Mouse (Mus musculus) forebrain, embryonic 12.5 days (tissue): ENCODE measurements around the gene Lrig2. TPM values are rescaled to one million over a fixed set of nuclear protein-coding genes. Genes with fewer than 3 reads are reported as not detected.

ENCODE experiments used
- ATAC-seq: fragments of 200-750 bp; cut with Nextera tagmentation; 2 replicates; pipeline ENCODE4 v1.8.0; 2017; ENCODE audit warnings: moderate TSS enrichment; ENCODE audit not compliant: low FRiP score
- H3K27ac ChIP-seq: fragments of 300-500 bp; sonication (generic); 2 replicates; pipeline ENCODE4 v1.5.1; 2016; ENCODE audit warnings: mild to moderate bottlenecking
- H3K27me3 ChIP-seq: fragments of 300-500 bp; sonication (generic); 2 replicates; pipeline ENCODE4 v1.6.1; 2016; ENCODE audit warnings: mild to moderate bottlenecking
- H3K36me3 ChIP-seq: fragments of 300-500 bp; sonication (generic); replicated peaks from 2 replicates; pipeline ENCODE4 v1.6.1; 2016; ENCODE audit warnings: mild to moderate bottlenecking
- H3K4me1 ChIP-seq: fragments of 300-500 bp; sonication (generic); 2 replicates; pipeline ENCODE4 v1.6.1; 2016
- H3K4me2 ChIP-seq: fragments of 300-500 bp; sonication (generic); 2 replicates; pipeline ENCODE4 v1.6.1; 2016; ENCODE audit warnings: mild to moderate bottlenecking, moderate library complexity
- H3K4me3 ChIP-seq: fragments of 300-500 bp; sonication (generic); replicated peaks from 2 replicates; pipeline ENCODE4 v1.5.1; 2016; ENCODE audit warnings: mild to moderate bottlenecking
- H3K9ac ChIP-seq: fragments of 300-500 bp; sonication (generic); 2 replicates; pipeline ENCODE4 v1.6.1; 2016; ENCODE audit warnings: mild to moderate bottlenecking
- H3K9me3 ChIP-seq: fragments of 300-500 bp; sonication (generic); 2 replicates; pipeline ENCODE4 v1.6.1; 2016
- WGBS: fragments of 180-500 bp; shearing (Covaris S2); methylation state at CpG from one replicate; pipeline ENCODE4 v1.1.7; 2016; 5-methylcytosine and 5-hydroxymethylcytosine counted together
- polyA plus RNA-seq: library from polyadenylated mRNA; unstranded; fragments of >200 nt; fragmentation: Nextera tagmentation; extraction: Ambion mirVana; gene quantifications from 2 replicates; pipeline ENCODE4 v1.2.1, GENCODE M21; 2016

Gene Lrig2
- polyA plus RNA-seq, 1 experiment from 2014 or later: 31.1 TPM

GRCm38 (mm10) chr3:104480946-104481719 is 30.6 kb downstream of the Lrig2 start:
- Histone ChIP-seq H3K27me3 (no peaks in the 10 kb centered on the region), H3K9ac (no peak overlapping the region), H3K4me1 (no peaks in the 10 kb centered on the region), H3K4me3 (no peak overlapping the region), H3K9me3 (no peaks in the 10 kb centered on the region), H3K36me3 (peaks cover 45% of the 10 kb centered on the region), H3K27ac (no peak overlapping the region), H3K4me2 (no peak overlapping the region)
- no peak for ATAC-seq
- 82% methylated on average over 1 of the region's 1 CpGs for WGBS

- no peak for ATAC-seq
- Histone ChIP-seq H3K9me3 (no peaks in the 10 kb centered on the region), H3K27ac (no peak overlapping the region), H3K4me1 (no peaks in the 10 kb centered on the region), H3K9ac (no peak overlapping the region), H3K4me3 (no peak overlapping the region), H3K4me2 (no peak overlapping the region), H3K36me3 (peaks cover 43% of the 10 kb centered on the region), H3K27me3 (no peaks in the 10 kb centered on the region)
- WGBS: 95% methylated on average over 1 of the region's 1 CpGs
Observed at GRCm38 (mm10) chr3:104478056-104478455, 33.7 kb downstream of the Lrig2 start.

DNA sequence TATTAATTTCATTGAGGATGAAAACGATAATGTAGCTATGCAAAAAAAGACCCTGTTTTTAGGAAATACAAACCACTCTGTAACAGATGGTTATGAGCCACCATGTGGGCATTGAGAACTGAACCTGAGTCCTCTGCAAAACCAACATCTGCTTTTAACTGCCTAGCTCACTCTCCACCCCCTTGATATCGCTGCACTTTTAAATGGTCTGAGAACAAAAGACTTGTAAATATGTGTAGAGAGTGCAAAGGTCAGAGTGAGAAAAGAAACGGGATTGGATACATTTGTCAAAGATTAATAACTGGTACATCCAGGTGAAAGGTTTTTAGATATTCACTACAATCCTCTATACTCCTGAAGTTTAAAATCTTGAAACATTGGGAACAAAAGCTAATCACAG is 42.3 kb downstream of the Lrig2 start:
- Histone ChIP-seq H3K4me2 (no peak overlapping the region), H3K4me1 (no peaks in the 10 kb centered on the region), H3K27me3 (no peaks in the 10 kb centered on the region), H3K36me3 (peaks cover 31% of the 10 kb centered on the region), H3K9ac (no peak overlapping the region), H3K4me3 (no peak overlapping the region), H3K9me3 (no peaks in the 10 kb centered on the region), H3K27ac (no peak overlapping the region)
- ATAC-seq: no peak
- 71% methylated on average over 3 of the region's 3 CpGs for WGBS

DNA sequence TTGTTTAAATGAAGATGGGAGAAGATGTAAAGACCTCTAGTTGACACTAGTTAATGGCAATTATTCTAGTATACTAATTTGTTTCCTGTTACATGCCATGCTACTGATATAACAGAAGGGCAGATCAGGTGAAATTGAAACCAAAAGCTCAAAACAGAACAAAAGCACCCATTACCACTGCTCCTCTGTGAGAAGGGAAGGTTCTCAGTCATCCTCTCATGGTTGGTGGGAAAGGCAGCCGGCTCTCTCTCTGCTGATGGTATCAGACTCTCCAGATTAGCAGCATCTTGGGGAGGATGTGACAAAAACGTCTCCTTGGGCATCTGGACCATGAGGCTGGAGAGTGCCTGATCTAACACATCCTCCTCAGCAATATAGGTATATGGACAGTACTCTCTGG is 50.5 kb downstream of the Lrig2 start:
- Histone ChIP-seq H3K36me3 (peaks cover 84% of the 10 kb centered on the region), H3K4me1 (no peaks in the 10 kb centered on the region), H3K9me3 (no peaks in the 10 kb centered on the region), H3K27ac (no peak overlapping the region), H3K4me2 (no peak overlapping the region), H3K27me3 (no peaks in the 10 kb centered on the region), H3K4me3 (no peak overlapping the region), H3K9ac (no peak overlapping the region)
- no peak for ATAC-seq
- WGBS: 79% methylated on average over 2 of the region's 2 CpGs

DNA sequence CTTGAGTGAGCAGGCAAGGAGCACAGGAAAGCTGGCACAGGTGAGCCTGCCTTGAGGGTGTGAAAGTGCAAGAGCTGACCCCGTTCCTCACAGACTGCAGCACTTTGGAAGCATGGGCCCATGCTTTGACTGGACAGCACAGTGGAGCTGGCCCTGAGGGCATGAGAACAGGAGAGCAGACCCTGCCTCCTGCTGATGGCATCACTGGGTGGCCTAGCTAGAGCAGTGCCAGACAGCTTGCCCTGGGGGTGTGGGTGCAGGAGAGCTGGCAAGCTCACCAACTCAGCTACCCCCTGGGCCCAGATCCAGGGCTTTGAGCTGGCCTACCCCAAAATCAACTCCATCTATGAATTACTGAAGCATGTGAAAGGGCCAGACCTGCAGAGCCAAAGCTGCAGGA is 53.1 kb downstream of the Lrig2 start:
- WGBS: 91% methylated on average over 1 of the region's 1 CpGs
- peaks cover 76% of the 10 kb centered on the region for H3K36me3 ChIP-seq

GRCm38 (mm10) chr3:104455506-104456275 is 56.0 kb downstream of the Lrig2 start:
- H3K4me2 ChIP-seq: no peak overlapping the region
- H3K9me3 ChIP-seq: no peaks in the 10 kb centered on the region
- peaks cover 54% of the 10 kb centered on the region for H3K36me3 ChIP-seq
- no peak for ATAC-seq
- no peak overlapping the region for H3K4me3 ChIP-seq
- H3K27me3 ChIP-seq: no peaks in the 10 kb centered on the region
- no peak overlapping the region for H3K9ac ChIP-seq
- H3K4me1 ChIP-seq: no peaks in the 10 kb centered on the region
- H3K27ac ChIP-seq: no peak overlapping the region
- 72% methylated on average over 10 of the region's 10 CpGs for WGBS

More for the DNA sequence above, 53.1 kb downstream of the Lrig2 start:
- Histone ChIP-seq H3K9me3 (no peaks in the 10 kb centered on the region), H3K4me1 (no peaks in the 10 kb centered on the region), H3K27me3 (no peaks in the 10 kb centered on the region), H3K27ac (no peak overlapping the region), H3K4me2 (no peak overlapping the region), H3K4me3 (no peak overlapping the region), H3K9ac (no peak overlapping the region)
- ATAC-seq: no peak

DNA sequence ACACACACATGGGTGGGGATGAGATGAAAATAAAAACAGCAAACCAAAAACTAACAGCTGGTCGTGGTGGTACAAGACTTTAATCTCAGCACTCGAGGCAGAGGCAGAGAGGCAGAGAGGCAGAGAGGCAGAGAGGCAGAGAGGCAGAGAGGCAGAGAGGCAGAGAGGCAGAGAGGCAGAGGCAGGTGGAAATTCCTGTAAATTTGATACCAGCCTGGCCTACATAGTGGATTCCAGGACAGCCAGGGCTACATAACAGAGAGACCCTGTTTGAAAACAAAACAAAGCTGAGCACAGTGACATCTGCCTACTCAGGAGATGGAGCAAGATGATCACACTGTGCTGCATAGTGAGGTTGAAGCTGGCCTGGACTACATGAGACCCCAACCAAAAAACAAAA is 64.5 kb downstream of the Lrig2 start:
- Histone ChIP-seq H3K9ac (no peak overlapping the region), H3K4me1 (0 out of 2 replicates have a peak, but pooled peaks cover 2% of the 10 kb centered on the region), H3K4me2 (no peak overlapping the region), H3K9me3 (no peaks in the 10 kb centered on the region), H3K36me3 (no peaks in the 10 kb centered on the region), H3K4me3 (no peak overlapping the region), H3K27ac (no peak overlapping the region), H3K27me3 (no peaks in the 10 kb centered on the region)
- no peak for ATAC-seq
- WGBS: 77% methylated on average over 2 of the region's 2 CpGs

DNA sequence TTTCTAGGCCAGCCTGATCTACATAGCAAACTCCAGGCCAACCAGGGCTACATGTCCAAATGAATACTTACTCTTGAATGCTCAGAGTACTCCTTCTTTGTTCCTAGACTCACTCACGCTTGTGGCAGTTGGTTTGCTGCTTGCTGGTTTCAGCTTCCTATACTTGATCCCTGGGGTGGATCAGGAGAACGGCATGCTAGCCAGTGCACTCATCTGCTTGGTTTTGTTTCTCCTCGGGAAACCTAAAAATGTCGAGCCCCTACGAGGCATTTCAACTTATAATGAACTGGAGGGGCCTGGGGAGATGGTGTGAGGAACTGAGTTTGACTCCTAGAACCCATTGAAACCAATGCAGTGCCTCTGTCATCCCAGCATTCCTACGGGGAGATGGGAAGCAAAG is 65.0 kb downstream of the Lrig2 start:
- Histone ChIP-seq H3K9ac (no peak overlapping the region), H3K9me3 (no peaks in the 10 kb centered on the region), H3K4me2 (no peak overlapping the region), H3K27me3 (no peaks in the 10 kb centered on the region), H3K36me3 (no peaks in the 10 kb centered on the region), H3K4me3 (no peak overlapping the region), H3K4me1 (peaks cover 6% of the 10 kb centered on the region), H3K27ac (no peak overlapping the region)
- 86% methylated on average over 6 of the region's 6 CpGs for WGBS
- ATAC-seq: no peak

GRCm38 (mm10) chr3:104445576-104445975 is 66.1 kb downstream of the Lrig2 start:
- Histone ChIP-seq H3K9ac (no peak overlapping the region), H3K27ac (no peak overlapping the region), H3K36me3 (no peaks in the 10 kb centered on the region), H3K4me2 (no peak overlapping the region), H3K9me3 (no peaks in the 10 kb centered on the region), H3K27me3 (no peaks in the 10 kb centered on the region), H3K4me1 (peaks cover 8% of the 10 kb centered on the region), H3K4me3 (no peak overlapping the region)
- ATAC-seq: no peak
- 70% methylated on average over 6 of the region's 6 CpGs for WGBS

DNA sequence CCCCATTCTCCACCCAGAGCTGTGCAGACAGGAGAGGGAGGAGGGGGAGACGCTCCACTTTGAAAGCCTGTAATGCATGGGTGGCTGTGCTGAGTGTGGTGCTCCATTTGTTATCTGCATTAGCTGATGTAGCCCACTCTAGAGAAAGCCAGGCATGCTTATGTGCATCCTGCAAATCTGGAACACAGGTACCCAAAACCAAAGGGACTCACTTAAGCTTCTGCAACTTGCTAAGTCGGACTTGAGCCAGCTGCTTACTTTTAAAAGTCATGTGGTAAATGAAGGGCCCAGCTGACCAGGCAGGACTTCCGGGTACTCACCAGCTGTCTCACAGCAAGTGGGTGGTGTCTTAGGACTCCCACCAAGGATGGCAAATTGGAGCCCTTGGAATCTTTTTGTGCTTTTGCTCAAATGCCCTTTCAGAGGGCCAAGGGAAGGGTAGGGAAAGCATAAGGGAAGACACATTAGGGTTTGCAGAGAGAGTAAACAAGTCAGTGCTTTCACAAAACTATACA is 66.7 kb downstream of the Lrig2 start:
- no peak overlapping the region for H3K9ac ChIP-seq
- peaks cover 8% of the 10 kb centered on the region for H3K4me1 ChIP-seq
- no peaks in the 10 kb centered on the region for H3K36me3 ChIP-seq
- H3K9me3 ChIP-seq: no peaks in the 10 kb centered on the region
- no peaks in the 10 kb centered on the region for H3K27me3 ChIP-seq
- H3K4me2 ChIP-seq: no peak overlapping the region
- H3K4me3 ChIP-seq: no peak overlapping the region
- H3K27ac ChIP-seq: no peak overlapping the region
- 68% methylated on average over 3 of the region's 3 CpGs for WGBS
- ATAC-seq: no peak

- Histone ChIP-seq H3K4me2 (no peak overlapping the region), H3K4me1 (peaks cover 8% of the 10 kb centered on the region), H3K9ac (no peak overlapping the region), H3K9me3 (no peaks in the 10 kb centered on the region), H3K27ac (no peak overlapping the region), H3K36me3 (no peaks in the 10 kb centered on the region), H3K4me3 (no peak overlapping the region), H3K27me3 (no peaks in the 10 kb centered on the region)
- 93% methylated on average over 3 of the region's 3 CpGs for WGBS
- ATAC-seq: no peak
Observed at GRCm38 (mm10) chr3:104444082-104444481, 67.6 kb downstream of the Lrig2 start.

DNA sequence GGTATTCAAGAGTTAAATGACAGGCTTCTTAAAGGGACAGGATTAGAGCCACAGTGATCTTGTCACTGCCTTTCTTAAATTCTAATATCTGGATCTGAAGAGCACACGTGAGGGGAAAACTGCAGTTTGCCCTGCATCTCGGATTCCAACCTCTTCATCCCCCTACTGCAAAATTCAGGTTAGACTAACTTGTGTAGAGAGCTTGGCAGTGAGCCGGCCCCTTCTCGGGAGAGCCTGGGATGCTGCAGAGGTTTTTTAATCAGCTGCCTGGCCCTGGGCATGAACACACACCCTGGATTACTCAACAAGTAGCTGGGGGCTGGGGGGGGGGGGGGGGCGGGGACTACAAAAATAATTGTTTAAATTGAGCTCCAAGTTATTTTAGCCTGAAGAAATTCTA is 69.4 kb downstream of the Lrig2 start:
- peak overlapping the region; percentile 3; the same call in 1 of the 2 replicates for H3K4me3 ChIP-seq
- 31% methylated on average over 4 of the region's 5 CpGs for WGBS
- H3K4me2 ChIP-seq: peak overlapping the region; percentile 42
- peak; percentile 54 for ATAC-seq
- H3K27me3 ChIP-seq: no peaks in the 10 kb centered on the region
- no peaks in the 10 kb centered on the region for H3K9me3 ChIP-seq
- no peak overlapping the region for H3K9ac ChIP-seq
- peaks cover 8% of the 10 kb centered on the region for H3K4me1 ChIP-seq
- H3K27ac ChIP-seq: 0 out of 2 replicates have a peak overlapping the region, but pooled peaks have one; percentile 5
- no peaks in the 10 kb centered on the region for H3K36me3 ChIP-seq
